Mouse (Mus musculus) MEL (cell line): ENCODE measurements around the gene Gsta3. TPM values are rescaled to one million over a fixed set of nuclear protein-coding genes. Genes with fewer than 3 reads are reported as not detected.

ENCODE experiments used
- DNase-seq: peaks from one replicate; pipeline ENCODE4 v3.0.0; 2011; ENCODE audit warnings: low read depth, low spot score
- H3K27ac ChIP-seq: 2 replicates; pipeline ENCODE4 v1.5.1; 2012; ENCODE audit warnings: low read depth, mild to moderate bottlenecking, control low read depth, low read length, moderate library complexity; ENCODE audit not compliant: control insufficient read depth
- H3K27me3 ChIP-seq, 2 experiments: fragments of 150-350 bp in 1 of 2; sonication (generic) in 1 of 2; 2 replicates each; pipeline ENCODE4 v1.6.1; 2012; ENCODE audit warnings: low read length in 2 of 2, mild to moderate bottlenecking in 2 of 2, improper control_type of control experiment in 1 of 2, moderate library complexity in 1 of 2; ENCODE audit not compliant: insufficient read depth in 2 of 2, control insufficient read depth in 1 of 2
- H3K36me3 ChIP-seq, 2 experiments: 2 replicates each; pipeline ENCODE4 v1.6.1; 2012 to 2014; ENCODE audit warnings: low read length in 2 of 2, improper control_type of control experiment in 1 of 2, inconsistent platforms in 1 of 2, mild to moderate bottlenecking in 1 of 2; ENCODE audit not compliant: insufficient read depth in 2 of 2, control insufficient read depth in 1 of 2
- H3K4me1 ChIP-seq, 2 experiments: fragments of 150-350 bp in 1 of 2; sonication (generic) in 1 of 2; 2 replicates each; pipeline ENCODE4 v1.6.1; 2012; ENCODE audit warnings: low read length in 2 of 2, improper control_type of control experiment in 1 of 2, mild to moderate bottlenecking in 1 of 2; ENCODE audit not compliant: insufficient read depth in 2 of 2, control insufficient read depth in 1 of 2
- H3K4me3 ChIP-seq, 2 experiments: fragments of 150-350 bp in 1 of 2; sonication (generic) in 1 of 2; 2 replicates each; pipeline ENCODE4 v1.5.1; 2012; ENCODE audit warnings: low read depth in 2 of 2, low read length in 2 of 2, mild to moderate bottlenecking in 2 of 2, moderate library complexity in 2 of 2, control low read depth in 1 of 2, improper control_type of control experiment in 1 of 2; ENCODE audit not compliant: control insufficient read depth in 1 of 2, insufficient read depth in 1 of 2
- H3K79me2 ChIP-seq: 2 replicates; pipeline ENCODE4 v1.6.1; 2012; ENCODE audit warnings: mild to moderate bottlenecking, low read length, moderate library complexity; ENCODE audit not compliant: control insufficient read depth, poor library complexity, insufficient read depth
- H3K9ac ChIP-seq: 2 replicates; pipeline ENCODE4 v1.6.1; 2012; ENCODE audit warnings: low read depth, mild to moderate bottlenecking, control low read depth, low read length, moderate library complexity; ENCODE audit not compliant: control insufficient read depth, poor library complexity, severe bottlenecking
- H3K9me3 ChIP-seq: fragments of 150-350 bp; sonication (generic); replicated peaks from 2 replicates; pipeline ENCODE4 v1.6.1; 2012; ENCODE audit warnings: mild to moderate bottlenecking, low read length, improper control_type of control experiment, moderate library complexity; ENCODE audit not compliant: insufficient read depth
- BHLHE40 ChIP-seq: IDR thresholded peaks from 2 replicates; pipeline ENCODE4 v1.6.1; 2012; ENCODE audit warnings: low read depth, mild to moderate bottlenecking, inconsistent platforms, low read length, improper control_type of control experiment, borderline replicate concordance
- CHD1 ChIP-seq: IDR thresholded peaks from 2 replicates; pipeline ENCODE4 v1.6.1; 2012; ENCODE audit warnings: low read depth, mild to moderate bottlenecking, inconsistent platforms, low read length, improper control_type of control experiment
- CHD2 ChIP-seq: IDR thresholded peaks from 2 replicates; pipeline ENCODE4 v1.6.1; 2011; ENCODE audit warnings: low read length, improper control_type of control experiment
- CTCF ChIP-seq, 3 experiments: IDR thresholded peaks in 2 of 3; conservative IDR thresholded peaks in 1 of 3; 2 replicates each; pipeline ENCODE4 v1.5.1; 2011 to 2012; ENCODE audit warnings: low read length in 3 of 3, low read depth in 2 of 3, mild to moderate bottlenecking in 2 of 3, improper control_type of control experiment in 1 of 3, inconsistent platforms in 1 of 3, mixed read lengths in 1 of 3, moderate library complexity in 1 of 3; ENCODE audit not compliant: control insufficient read depth in 1 of 3, insufficient read depth in 1 of 3, poor library complexity in 1 of 3, severe bottlenecking in 1 of 3
- ELF1 ChIP-seq: IDR thresholded peaks from 2 replicates; pipeline ENCODE4 v1.6.1; 2014; ENCODE audit warnings: low read depth, mild to moderate bottlenecking, inconsistent platforms, low read length, improper control_type of control experiment, moderate library complexity
- EP300 ChIP-seq, 2 experiments: IDR thresholded peaks; 2 replicates each; pipeline ENCODE4 v1.6.1; 2011; ENCODE audit warnings: improper control_type of control experiment in 2 of 2, low read length in 2 of 2, low read depth in 1 of 2, mild to moderate bottlenecking in 1 of 2
- ETS1 ChIP-seq: IDR thresholded peaks from 2 replicates; pipeline ENCODE4 v1.6.1; 2012; ENCODE audit warnings: low read depth, mild to moderate bottlenecking, inconsistent platforms, low read length, improper control_type of control experiment, moderate library complexity
- GABPA ChIP-seq: IDR thresholded peaks from 2 replicates; pipeline ENCODE4 v1.6.1; 2012; ENCODE audit warnings: low read depth, mild to moderate bottlenecking, inconsistent platforms, low read length, improper control_type of control experiment, moderate library complexity
- GATA1 ChIP-seq: IDR thresholded peaks from 2 replicates; pipeline ENCODE4 v1.6.1; 2011; ENCODE audit warnings: low read depth, low read length, improper control_type of control experiment
- JUND ChIP-seq: IDR thresholded peaks from 2 replicates; pipeline ENCODE4 v1.6.1; 2011; ENCODE audit warnings: low read depth, mild to moderate bottlenecking, improper control_type of control experiment, low read length
- KAT2A ChIP-seq: conservative IDR thresholded peaks from 2 replicates; pipeline ENCODE4 v1.6.1; 2012; ENCODE audit warnings: low read depth, low read length, improper control_type of control experiment, inconsistent platforms
- MAFK ChIP-seq: IDR thresholded peaks from 2 replicates; pipeline ENCODE4 v1.6.1; 2011; ENCODE audit warnings: low read depth, mild to moderate bottlenecking, low read length, improper control_type of control experiment, borderline replicate concordance
- MAX ChIP-seq: IDR thresholded peaks from 2 replicates; pipeline ENCODE4 v1.6.1; 2011; ENCODE audit warnings: low read length, improper control_type of control experiment
- MAZ ChIP-seq: IDR thresholded peaks from 2 replicates; pipeline ENCODE4 v1.6.1; 2012; ENCODE audit warnings: low read depth, mild to moderate bottlenecking, inconsistent platforms, low read length, improper control_type of control experiment
- MEF2A ChIP-seq: IDR thresholded peaks from 2 replicates; pipeline ENCODE4 v1.6.1; 2014; ENCODE audit warnings: low read depth, mild to moderate bottlenecking, inconsistent platforms, low read length, improper control_type of control experiment; ENCODE audit not compliant: poor library complexity, insufficient replicate concordance, severe bottlenecking; ENCODE audit errors: extremely low read depth
- MXI1 ChIP-seq: IDR thresholded peaks from 2 replicates; pipeline ENCODE4 v1.6.1; 2011; ENCODE audit warnings: mild to moderate bottlenecking, low read depth, low read length, improper control_type of control experiment
- MYB ChIP-seq: IDR thresholded peaks from 2 replicates; pipeline ENCODE4 v1.6.1; 2011; ENCODE audit warnings: mild to moderate bottlenecking, low read depth, low read length, improper control_type of control experiment
- MYC ChIP-seq: IDR thresholded peaks from 2 replicates; pipeline ENCODE4 v1.6.1; 2011; ENCODE audit warnings: low read depth, mild to moderate bottlenecking, low read length, improper control_type of control experiment, moderate library complexity
- NELFE ChIP-seq: IDR thresholded peaks from 2 replicates; pipeline ENCODE4 v1.6.1; 2011; ENCODE audit warnings: low read depth, low read length, improper control_type of control experiment
- NRF1 ChIP-seq: IDR thresholded peaks from 2 replicates; pipeline ENCODE4 v1.6.1; 2014; ENCODE audit warnings: low read depth, mild to moderate bottlenecking, inconsistent platforms, low read length, improper control_type of control experiment, moderate library complexity; ENCODE audit not compliant: poor library complexity, insufficient read depth, severe bottlenecking
- POLR2A ChIP-seq, 2 experiments: IDR thresholded peaks; 2 replicates each; pipeline ENCODE4 v1.6.1; 2011 to 2012; ENCODE audit warnings: low read length in 2 of 2, mild to moderate bottlenecking in 2 of 2, control low read depth in 1 of 2, improper control_type of control experiment in 1 of 2, low read depth in 1 of 2, moderate library complexity in 1 of 2; ENCODE audit not compliant: control insufficient read depth in 1 of 2, insufficient read depth in 1 of 2, poor library complexity in 1 of 2
- POLR2AphosphoS2 ChIP-seq: IDR thresholded peaks from 2 replicates; pipeline ENCODE4 v1.6.1; 2011; ENCODE audit warnings: low read length, improper control_type of control experiment
- POLR2AphosphoS5 ChIP-seq: IDR thresholded peaks from 2 replicates; pipeline ENCODE4 v1.6.1; 2012; ENCODE audit warnings: low read depth, borderline replicate concordance, mild to moderate bottlenecking, inconsistent platforms, low read length, moderate library complexity, mixed read lengths
- RCOR1 ChIP-seq: IDR thresholded peaks from 2 replicates; pipeline ENCODE4 v1.6.1; 2012; ENCODE audit warnings: low read depth, mild to moderate bottlenecking, inconsistent platforms, low read length, improper control_type of control experiment
- SIN3A ChIP-seq: IDR thresholded peaks from 2 replicates; pipeline ENCODE4 v1.6.1; 2012; ENCODE audit warnings: low read length, improper control_type of control experiment, inconsistent platforms
- SMC3 ChIP-seq: IDR thresholded peaks from 2 replicates; pipeline ENCODE4 v1.6.1; 2011; ENCODE audit warnings: low read depth, low read length, improper control_type of control experiment
- TBP ChIP-seq: IDR thresholded peaks from 2 replicates; pipeline ENCODE4 v1.8.0; 2011; ENCODE audit warnings: low read depth, low read length, improper control_type of control experiment
- TCF12 ChIP-seq: IDR thresholded peaks from 2 replicates; pipeline ENCODE4 v1.6.1; 2014; ENCODE audit warnings: low read depth, mild to moderate bottlenecking, inconsistent platforms, low read length, improper control_type of control experiment, moderate library complexity
- UBTF ChIP-seq: IDR thresholded peaks from 2 replicates; pipeline ENCODE4 v1.6.1; 2012; ENCODE audit warnings: low read depth, mild to moderate bottlenecking, inconsistent platforms, low read length, improper control_type of control experiment, moderate library complexity, borderline replicate concordance; ENCODE audit not compliant: insufficient read depth
- USF1 ChIP-seq: IDR thresholded peaks from 2 replicates; pipeline ENCODE4 v1.6.1; 2014; ENCODE audit warnings: low read depth, mild to moderate bottlenecking, inconsistent platforms, low read length, improper control_type of control experiment, moderate library complexity
- ZC3H11A ChIP-seq: IDR thresholded peaks from 2 replicates; pipeline ENCODE4 v1.6.1; 2012; ENCODE audit warnings: low read depth, mild to moderate bottlenecking, inconsistent platforms, low read length, improper control_type of control experiment
- ZKSCAN1 ChIP-seq: IDR thresholded peaks from 2 replicates; pipeline ENCODE4 v1.6.1; 2012; ENCODE audit warnings: low read depth, mild to moderate bottlenecking, inconsistent platforms, low read length, improper control_type of control experiment, moderate library complexity
- ZMIZ1 ChIP-seq: IDR thresholded peaks from 2 replicates; pipeline ENCODE4 v1.6.1; 2012; ENCODE audit warnings: low read depth, mild to moderate bottlenecking, inconsistent platforms, low read length, improper control_type of control experiment, moderate library complexity
- ZNF384 ChIP-seq: IDR thresholded peaks from 2 replicates; pipeline ENCODE4 v1.6.1; 2012; ENCODE audit warnings: low read depth, mild to moderate bottlenecking, inconsistent platforms, low read length, improper control_type of control experiment
- polyA plus RNA-seq, 2 experiments: library from polyadenylated mRNA; stranded (reverse) in 1 of 2; unstranded in 1 of 2; fragments of >175 nt in 1 of 2; fragments of >200 nt in 1 of 2; gene quantifications; 2 replicates each; pipeline versions ENCODE4 v1.2.1 to v1.2.4; 2012; ENCODE audit warnings: low replicate concordance in 2 of 2, low read depth in 1 of 2; ENCODE audit not compliant: insufficient read length in 2 of 2, insufficient read depth in 1 of 2, missing spikeins in 1 of 2
- total RNA-seq: library from RNA; depleted of rRNA; stranded (reverse); fragments of 300-350 nt; gene quantifications from 2 replicates; pipeline ENCODE4 v1.2.3, GENCODE M21; 2012; rRNA removed

Gene Gsta3
- 2.2 and 4.5 TPM in 2 replicates for total RNA-seq
- polyA plus RNA-seq = 1 to 10 TPM in 1 of 2 experiments, not detected in 1; 3.4 TPM

- DNase-seq = peak; percentile 92
- Histone ChIP-seq H3K4me3 (peak within 1 kb of the TSS in 1 of 2 experiments; percentile 28; a peak in 2 of 4 replicates), H3K27me3 (no peaks in the 10 kb centered on the region), H3K9ac (peak within 1 kb of the TSS; percentile 26), H3K4me1 (peaks cover 7 to 12% of the 10 kb centered on the region in 2 experiments), H3K27ac (peak within 1 kb of the TSS; percentile 85), H3K36me3 (peaks cover 0 to 18% of the 10 kb centered on the region in 2 experiments; a peak in 2 of 4 replicates), H3K79me2 (no peaks in the 10 kb centered on the region), H3K9me3 (no peaks in the 10 kb centered on the region)
- no peak for TF ChIP-seq ZC3H11A
- no peak for TF ChIP-seq NELFE
- TF ChIP-seq MAZ = no peak
- 0 out of 2 replicates have a peak, but pooled peaks have one; percentile 39 for TF ChIP-seq SIN3A
- peak; percentile 33; the same call in 1 of the 2 replicates for TF ChIP-seq MAFK
- TF ChIP-seq USF1 = no peak
- TF ChIP-seq RCOR1 = 0 out of 2 replicates have a peak, but pooled peaks have one; percentile 10
- TF ChIP-seq MYC = no peak
- no peak for TF ChIP-seq UBTF
- peak; percentile 92 for TF ChIP-seq JUND
- TF ChIP-seq EP300 (IDR thresholded peaks at IDR 0.05; ENCODE audit: low read depth in 1 of 2, low read length in 2 of 2) = peak; percentile 52 to 56
- TF ChIP-seq POLR2AphosphoS5 = no peak
- TF ChIP-seq CHD1 = no peak
- TF ChIP-seq CTCF (IDR thresholded peaks at IDR 0.05 in 2 of 3, conservative IDR thresholded peaks at IDR 0.05 in 1 of 3; ENCODE audit: control insufficient read depth in 1 of 3, insufficient read depth in 1 of 3, low read depth in 2 of 3, low read length in 3 of 3, poor library complexity in 1 of 3, severe bottlenecking in 1 of 3) = no peak
- TF ChIP-seq NRF1 = no peak
- TF ChIP-seq ETS1 = peak; percentile 58; the same call in 1 of the 2 replicates
- TF ChIP-seq POLR2A (IDR thresholded peaks at IDR 0.05; ENCODE audit: control insufficient read depth in 1 of 2, insufficient read depth in 1 of 2, low read depth in 1 of 2, low read length in 2 of 2, poor library complexity in 1 of 2) = no peak
- TF ChIP-seq KAT2A = no peak
- peak; percentile 83; the same call in 1 of the 2 replicates for TF ChIP-seq GABPA
- 0 out of 2 replicates have a peak, but pooled peaks have one; percentile 19 for TF ChIP-seq TBP
- TF ChIP-seq ZNF384 = no peak
- no peak for TF ChIP-seq MEF2A
- TF ChIP-seq ZKSCAN1 = no peak
- TF ChIP-seq BHLHE40 = no peak
- no peak for TF ChIP-seq MAX
- no peak for TF ChIP-seq MXI1
- no peak for TF ChIP-seq ELF1
- no peak for TF ChIP-seq TCF12
- peak; percentile 39 for TF ChIP-seq GATA1
- TF ChIP-seq ZMIZ1 = no peak
- no peak for TF ChIP-seq POLR2AphosphoS2
- TF ChIP-seq SMC3 = no peak
- no peak for TF ChIP-seq MYB
- TF ChIP-seq CHD2 = no peak
These were observed at the start of gene Gsta3 for GRCm38 (mm10) chr1:21239911-21240898. Gene Gsta3, plus strand, starts transcription at chr1:21240589.
